Mouse (Mus musculus): Measurements from ENCODE around the gene Med13l. TPM values are rescaled to one million over a fixed set of nuclear protein-coding genes. Genes with fewer than 3 reads are reported as not detected.

Gene Med13l
- polyA plus RNA-seq, 1 experiment, result 19.3 TPM

DNA sequence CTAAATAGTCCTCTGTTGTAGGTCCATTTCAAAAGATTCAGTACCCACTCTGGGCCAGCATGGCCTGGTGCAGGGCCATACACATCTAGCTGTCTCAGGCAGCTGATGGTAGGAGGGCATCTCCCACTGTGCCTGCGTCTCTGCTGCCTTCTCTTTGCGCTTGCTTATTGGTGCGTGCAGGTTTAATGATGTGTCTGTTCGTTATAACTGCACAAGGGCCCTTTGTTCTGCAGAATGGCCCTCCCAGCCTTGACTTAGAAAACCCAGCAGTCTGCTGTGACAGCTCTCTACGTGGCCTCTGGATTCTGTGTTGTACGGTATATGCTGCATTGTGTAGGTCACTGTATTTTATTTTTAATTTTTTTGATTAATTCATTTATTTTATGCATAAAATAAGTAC is 208.7 kb downstream of the Med13l start:
- H3K27ac ChIP-seq (ENCODE audit: insufficient read depth, low read length), result no peak overlapping the region
- H3K4me1 ChIP-seq (ENCODE audit: control insufficient read depth, insufficient read depth, insufficient read length), result no peaks in the 10 kb centered on the region
- no peaks in the 10 kb centered on the region for H3K36me3 ChIP-seq (ENCODE audit: control insufficient read depth, insufficient read depth, low read length)
- H3K27me3 ChIP-seq (ENCODE audit: control insufficient read depth, insufficient read depth, low read length), result no peaks in the 10 kb centered on the region
- no peak for DNase-seq (ENCODE audit: low read depth in 1 of 2, low spot score in 2 of 2)
- no peak for TF ChIP-seq CTCF (IDR thresholded peaks at IDR 0.05; ENCODE audit: extremely low read depth, insufficient read depth, insufficient read length, insufficient replicate concordance)
- no peak for TF ChIP-seq POLR2A (IDR thresholded peaks at IDR 0.05; ENCODE audit: low read depth, low read length)
- 89% methylated on average over 6 of the region's 6 CpGs for WGBS
- H3K4me3 ChIP-seq (ENCODE audit: extremely low read depth, insufficient read depth, insufficient read length), result no peak overlapping the region

- TF ChIP-seq CTCF (IDR thresholded peaks at IDR 0.05; ENCODE audit: extremely low read depth, insufficient read depth, insufficient read length, insufficient replicate concordance) (no peak), POLR2A (IDR thresholded peaks at IDR 0.05; ENCODE audit: low read depth, low read length) (no peak)
- no peak overlapping the region for H3K4me3 ChIP-seq (ENCODE audit: extremely low read depth, insufficient read depth, insufficient read length)
- no peak for DNase-seq (ENCODE audit: low read depth in 1 of 2, low spot score in 2 of 2)
- no peaks in the 10 kb centered on the region for H3K36me3 ChIP-seq (ENCODE audit: control insufficient read depth, insufficient read depth, low read length)
- no peaks in the 10 kb centered on the region for H3K27me3 ChIP-seq (ENCODE audit: control insufficient read depth, insufficient read depth, low read length)
- H3K4me1 ChIP-seq (ENCODE audit: control insufficient read depth, insufficient read depth, insufficient read length), result no peaks in the 10 kb centered on the region
- 27% methylated on average over 3 of the region's 3 CpGs for WGBS
- no peak overlapping the region for H3K27ac ChIP-seq (ENCODE audit: insufficient read depth, low read length)
These were observed 213.4 kb downstream of the Med13l start for GRCm38 (mm10) chr5:118773866-118774265.

DNA sequence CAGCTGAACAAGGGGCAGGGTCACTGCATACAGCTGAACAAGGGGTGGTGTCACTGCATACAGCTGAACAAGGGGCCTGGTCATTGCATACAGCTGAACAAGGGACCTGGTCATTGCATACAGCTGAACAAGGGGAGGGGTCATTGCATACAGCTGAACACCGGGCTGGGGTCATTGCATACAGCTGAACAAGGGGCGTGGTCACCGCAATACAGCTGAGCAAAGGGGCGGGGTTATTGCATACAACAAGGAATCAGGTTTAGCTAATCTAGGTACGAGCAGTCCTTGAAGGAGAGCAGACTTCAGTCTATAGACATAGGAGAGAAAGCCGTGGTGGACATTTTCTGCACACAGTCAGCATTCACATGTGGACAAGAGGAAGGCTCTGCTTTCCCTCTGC is 215.9 kb downstream of the Med13l start:
- TF ChIP-seq CTCF (IDR thresholded peaks at IDR 0.05; ENCODE audit: extremely low read depth, insufficient read depth, insufficient read length, insufficient replicate concordance) (no peak), POLR2A (IDR thresholded peaks at IDR 0.05; ENCODE audit: low read depth, low read length) (no peak)
- Histone ChIP-seq H3K36me3 (ENCODE audit: control insufficient read depth, insufficient read depth, low read length) (no peaks in the 10 kb centered on the region), H3K4me3 (ENCODE audit: extremely low read depth, insufficient read depth, insufficient read length) (no peak overlapping the region), H3K27me3 (ENCODE audit: control insufficient read depth, insufficient read depth, low read length) (no peaks in the 10 kb centered on the region), H3K4me1 (ENCODE audit: control insufficient read depth, insufficient read depth, insufficient read length) (no peaks in the 10 kb centered on the region), H3K27ac (ENCODE audit: insufficient read depth, low read length) (no peak overlapping the region)
- DNase-seq (ENCODE audit: low read depth in 1 of 2, low spot score in 2 of 2), result no peak
- 77% methylated on average over 6 of the region's 6 CpGs for WGBS

- no peaks in the 10 kb centered on the region for H3K27me3 ChIP-seq (ENCODE audit: control insufficient read depth, insufficient read depth, low read length)
- H3K36me3 ChIP-seq (ENCODE audit: control insufficient read depth, insufficient read depth, low read length), result no peaks in the 10 kb centered on the region
- H3K4me1 ChIP-seq (ENCODE audit: control insufficient read depth, insufficient read depth, insufficient read length), result no peaks in the 10 kb centered on the region
- H3K27ac ChIP-seq (ENCODE audit: insufficient read depth, low read length), result no peak overlapping the region
- no peak overlapping the region for H3K4me3 ChIP-seq (ENCODE audit: extremely low read depth, insufficient read depth, insufficient read length)
- 13% methylated on average over 17 of the region's 17 CpGs for WGBS
- peak; percentile 2 to 51 for DNase-seq (ENCODE audit: low read depth in 1 of 2, low spot score in 2 of 2)
- TF ChIP-seq POLR2A (IDR thresholded peaks at IDR 0.05; ENCODE audit: low read depth, low read length), result no peak
- peak; percentile 96 for TF ChIP-seq CTCF (IDR thresholded peaks at IDR 0.05; ENCODE audit: extremely low read depth, insufficient read depth, insufficient read length, insufficient replicate concordance)
These were observed 221.1 kb downstream of the Med13l start for GRCm38 (mm10) chr5:118781598-118781997.

GRCm38 (mm10) chr5:118782139-118782538 is 221.7 kb downstream of the Med13l start:
- 78% methylated on average over 3 of the region's 3 CpGs for WGBS
- H3K4me1 ChIP-seq (ENCODE audit: control insufficient read depth, insufficient read depth, insufficient read length), result no peaks in the 10 kb centered on the region
- H3K27me3 ChIP-seq (ENCODE audit: control insufficient read depth, insufficient read depth, low read length), result no peaks in the 10 kb centered on the region
- H3K36me3 ChIP-seq (ENCODE audit: control insufficient read depth, insufficient read depth, low read length), result no peaks in the 10 kb centered on the region
- TF ChIP-seq POLR2A (IDR thresholded peaks at IDR 0.05; ENCODE audit: low read depth, low read length) (no peak), CTCF (IDR thresholded peaks at IDR 0.05; ENCODE audit: extremely low read depth, insufficient read depth, insufficient read length, insufficient replicate concordance) (no peak)
- no peak overlapping the region for H3K27ac ChIP-seq (ENCODE audit: insufficient read depth, low read length)
- DNase-seq (ENCODE audit: low read depth in 1 of 2, low spot score in 2 of 2), result no peak
- no peak overlapping the region for H3K4me3 ChIP-seq (ENCODE audit: extremely low read depth, insufficient read depth, insufficient read length)

DNA sequence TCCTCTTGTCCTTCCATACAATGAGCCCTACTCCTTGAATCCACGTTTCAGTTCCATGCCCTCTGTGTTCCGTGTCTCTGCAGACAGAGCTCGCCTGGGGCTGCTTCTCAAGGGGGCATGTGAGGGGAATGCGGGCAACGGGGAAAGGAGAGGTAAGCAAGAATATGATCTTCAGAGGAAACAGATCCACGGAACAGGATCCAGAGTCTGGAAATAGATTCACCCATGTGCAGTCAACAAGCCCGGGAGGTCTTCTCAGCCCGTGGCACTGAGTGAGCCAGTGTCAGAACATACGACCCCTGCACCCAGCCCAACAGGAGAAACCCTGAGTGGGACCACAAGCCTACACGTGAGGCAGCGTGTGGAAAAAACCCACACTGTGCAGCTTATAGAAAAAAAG is 228.7 kb downstream of the Med13l start:
- H3K27ac ChIP-seq (ENCODE audit: insufficient read depth, low read length), result no peak overlapping the region
- H3K4me1 ChIP-seq (ENCODE audit: control insufficient read depth, insufficient read depth, insufficient read length), result no peaks in the 10 kb centered on the region
- no peak overlapping the region for H3K4me3 ChIP-seq (ENCODE audit: extremely low read depth, insufficient read depth, insufficient read length)
- no peaks in the 10 kb centered on the region for H3K27me3 ChIP-seq (ENCODE audit: control insufficient read depth, insufficient read depth, low read length)
- TF ChIP-seq POLR2A (IDR thresholded peaks at IDR 0.05; ENCODE audit: low read depth, low read length), result no peak
- no peak for TF ChIP-seq CTCF (IDR thresholded peaks at IDR 0.05; ENCODE audit: extremely low read depth, insufficient read depth, insufficient read length, insufficient replicate concordance)
- WGBS, result 84% methylated on average over 11 of the region's 11 CpGs
- DNase-seq (ENCODE audit: low read depth in 1 of 2, low spot score in 2 of 2), result no peak
- H3K36me3 ChIP-seq (ENCODE audit: control insufficient read depth, insufficient read depth, low read length), result no peaks in the 10 kb centered on the region

DNA sequence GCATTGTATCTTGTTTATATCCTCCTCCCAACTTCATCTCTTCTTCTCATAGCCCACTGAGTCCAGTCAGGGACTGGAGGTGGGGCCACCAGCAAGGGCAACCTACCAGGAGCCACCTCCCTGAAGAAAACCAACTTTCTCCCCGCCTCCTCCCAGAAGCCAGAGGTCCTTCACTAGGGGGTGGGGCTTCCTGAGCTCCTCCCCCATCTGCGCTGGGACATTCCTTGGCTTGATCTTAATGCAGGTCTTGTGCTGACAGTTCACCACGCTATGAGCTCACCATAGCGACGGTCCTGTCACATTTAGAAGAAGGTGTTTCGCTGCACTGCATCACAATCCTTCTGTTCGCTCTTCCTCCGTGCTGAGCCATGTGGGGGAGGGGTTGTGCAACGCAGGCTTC is 229.3 kb downstream of the Med13l start:
- no peaks in the 10 kb centered on the region for H3K36me3 ChIP-seq (ENCODE audit: control insufficient read depth, insufficient read depth, low read length)
- TF ChIP-seq CTCF (IDR thresholded peaks at IDR 0.05; ENCODE audit: extremely low read depth, insufficient read depth, insufficient read length, insufficient replicate concordance), result no peak
- no peak for TF ChIP-seq POLR2A (IDR thresholded peaks at IDR 0.05; ENCODE audit: low read depth, low read length)
- no peaks in the 10 kb centered on the region for H3K27me3 ChIP-seq (ENCODE audit: control insufficient read depth, insufficient read depth, low read length)
- H3K4me1 ChIP-seq (ENCODE audit: control insufficient read depth, insufficient read depth, insufficient read length), result no peaks in the 10 kb centered on the region
- WGBS, result 78% methylated on average over 9 of the region's 9 CpGs
- no peak overlapping the region for H3K27ac ChIP-seq (ENCODE audit: insufficient read depth, low read length)
- H3K4me3 ChIP-seq (ENCODE audit: extremely low read depth, insufficient read depth, insufficient read length), result no peak overlapping the region
- DNase-seq (ENCODE audit: low read depth in 1 of 2, low spot score in 2 of 2), result no peak

All from spleen, adult 2 months (tissue).